Mouse (Mus musculus): ENCODE data around the gene Brd3. TPM values are rescaled to one million over a fixed set of nuclear protein-coding genes. Genes with fewer than 3 reads are reported as not detected.

The Brd3 gene
- polyA plus RNA-seq, 1 experiment from 2014 or later, result 91.2 TPM

DNA sequence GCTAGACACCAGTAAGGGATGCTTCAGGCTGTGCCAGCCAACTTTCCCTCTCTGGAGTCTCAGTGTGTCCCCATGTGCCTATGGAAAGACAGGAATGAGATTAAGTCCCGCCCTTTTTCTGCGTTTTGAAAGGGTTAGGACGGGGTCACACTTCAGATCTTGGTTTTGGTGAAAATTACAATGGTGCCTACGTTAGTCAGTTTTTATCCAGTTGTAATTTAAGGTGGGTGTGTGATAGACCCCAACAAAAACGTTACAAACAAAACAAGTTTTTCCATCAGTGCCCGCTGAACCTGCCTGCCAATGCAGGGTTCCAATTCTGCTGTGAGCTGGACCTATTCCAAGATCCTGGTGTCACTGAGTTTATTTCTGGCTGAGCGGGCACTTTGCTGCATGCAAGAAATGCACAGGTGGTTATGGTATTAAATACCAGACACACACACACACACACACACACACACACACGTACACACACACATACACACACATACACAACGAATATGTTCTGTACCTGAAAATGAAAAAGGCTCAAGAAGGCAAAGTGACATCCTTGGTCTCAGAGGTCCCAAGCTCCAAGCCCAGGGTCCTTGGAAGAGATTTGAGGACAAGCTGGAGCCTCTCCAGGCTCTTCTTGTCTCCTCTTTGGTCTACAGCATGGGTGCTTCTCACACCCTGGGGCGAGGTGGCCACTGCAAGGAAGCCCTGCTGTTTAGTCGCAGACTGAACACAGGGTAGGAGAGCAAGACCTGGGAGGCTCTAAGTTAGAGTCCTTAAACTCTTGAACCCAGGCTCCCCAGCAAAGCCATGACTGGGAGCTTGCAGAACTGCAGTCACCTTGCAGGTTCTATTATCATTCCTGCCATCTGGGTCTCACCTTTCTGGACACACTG is 30.9 kb downstream of the Brd3 start:
- Histone ChIP-seq H3K27ac (peak overlapping the region; percentile 92), H3K27me3 (replicated peaks) (no peaks in the 10 kb centered on the region), H3K36me3 (peaks cover 4% of the 10 kb centered on the region), H3K4me3 (replicated peaks) (peak overlapping the region; percentile 99), H3K9me3 (no peaks in the 10 kb centered on the region), H3K9ac (peak overlapping the region; percentile 51), H3K4me1 (replicated peaks) (peaks cover 30% of the 10 kb centered on the region), H3K4me2 (replicated peaks) (peak overlapping the region; percentile 67)
- ATAC-seq, result no peak
- 24% methylated on average over 11 of the region's 11 CpGs for WGBS

DNA sequence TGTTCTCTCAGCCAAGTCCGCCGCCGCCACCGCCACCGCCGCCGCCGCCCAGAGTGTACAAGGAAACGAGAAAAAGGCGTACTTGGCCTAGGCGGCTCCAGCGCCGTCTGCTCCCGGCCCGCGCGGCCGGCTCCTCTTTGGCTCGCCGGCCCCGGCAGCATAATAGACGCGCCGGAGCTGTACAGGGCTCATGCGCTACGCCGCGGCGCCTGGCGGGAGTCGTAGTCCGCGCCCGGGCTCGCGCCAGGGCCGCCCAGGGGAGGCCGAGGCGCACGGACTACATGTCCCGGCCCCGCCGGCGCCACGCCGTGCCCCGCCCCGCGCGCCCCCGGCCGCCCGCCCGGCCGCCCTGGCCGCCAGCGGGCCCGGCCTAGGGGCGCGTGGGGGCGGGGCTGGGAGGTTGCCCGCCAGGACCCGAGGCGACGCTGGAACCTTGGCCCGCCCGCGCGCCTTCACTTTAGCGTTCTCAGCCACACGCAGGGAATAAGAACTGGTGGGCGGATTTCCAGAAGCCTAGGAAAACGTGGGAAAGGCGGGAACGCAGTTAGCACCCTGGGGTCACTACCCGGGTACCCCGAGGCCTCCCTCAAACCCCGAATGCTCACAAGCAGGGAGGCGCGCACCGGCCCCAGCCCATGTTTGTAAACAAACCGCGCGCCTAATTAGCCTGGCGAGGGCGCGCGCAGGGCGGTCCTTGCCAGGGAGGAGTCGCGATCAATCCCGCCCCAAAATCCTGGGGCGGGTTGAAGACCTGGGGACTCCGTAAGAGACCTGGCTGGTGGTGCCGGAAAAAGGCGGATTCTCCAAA is 31.8 kb downstream of the Brd3 start:
- Histone ChIP-seq H3K4me3 (replicated peaks) (peak overlapping the region; percentile 99), H3K9ac (peak overlapping the region; percentile 99), H3K4me1 (replicated peaks) (peaks cover 39% of the 10 kb centered on the region), H3K4me2 (replicated peaks) (peak overlapping the region; percentile 75), H3K27ac (peak overlapping the region; percentile 96), H3K9me3 (no peaks in the 10 kb centered on the region), H3K27me3 (replicated peaks) (no peaks in the 10 kb centered on the region), H3K36me3 (peaks cover 4% of the 10 kb centered on the region)
- ATAC-seq, result peak; percentile 98
- WGBS, result under 1% methylated on average over 96 of the region's 96 CpGs

DNA sequence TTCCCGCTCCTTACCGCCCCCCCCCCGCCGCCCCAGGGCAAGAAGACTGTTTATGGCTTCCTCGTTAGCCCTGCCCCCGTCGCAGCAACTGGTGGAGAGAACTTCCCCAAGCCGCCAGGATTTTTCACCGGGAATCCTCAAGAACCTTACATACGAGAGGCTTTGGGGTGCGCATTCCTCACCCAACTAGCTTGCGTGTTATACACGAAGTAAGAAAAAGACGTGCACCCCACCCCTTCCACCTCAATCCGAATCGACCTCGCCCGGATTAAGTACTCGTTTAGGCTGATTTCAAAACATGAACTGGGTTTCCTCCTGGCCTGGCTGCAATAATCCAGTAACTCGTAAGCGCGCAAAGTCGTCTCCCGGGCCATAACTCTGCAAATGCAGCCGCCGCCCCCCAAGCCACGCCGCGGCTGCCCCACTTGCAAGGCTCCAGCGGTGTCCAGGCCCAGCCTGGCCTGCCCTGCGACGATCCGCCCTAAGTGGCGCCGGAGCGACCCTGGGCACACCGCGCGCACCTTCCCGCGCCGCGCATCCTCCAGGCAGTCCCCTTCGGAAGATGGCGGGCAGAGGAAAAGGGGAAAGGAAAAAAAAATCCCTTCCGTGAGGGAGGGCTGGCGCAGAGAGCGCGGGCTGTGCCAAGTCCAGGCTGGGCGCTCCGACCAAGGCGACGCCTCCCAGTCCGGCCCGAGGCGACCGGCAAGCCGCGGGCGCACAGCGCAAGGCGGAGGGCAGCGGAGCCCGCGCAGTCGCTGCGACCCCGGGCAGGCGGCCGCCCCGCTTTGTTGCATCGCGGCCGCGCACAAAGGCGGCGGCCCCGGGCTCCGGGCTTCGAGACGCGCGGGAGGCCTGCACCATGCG is 32.6 kb downstream of the Brd3 start:
- peak overlapping the region; percentile 99 for H3K4me3 ChIP-seq (replicated peaks)
- peak; percentile 44 for ATAC-seq
- peak overlapping the region; percentile 99 for H3K9ac ChIP-seq
- H3K36me3 ChIP-seq, result peaks cover 4% of the 10 kb centered on the region
- peak overlapping the region; percentile 96 for H3K27ac ChIP-seq
- under 1% methylated on average over 82 of the region's 84 CpGs for WGBS
- no peaks in the 10 kb centered on the region for H3K27me3 ChIP-seq (replicated peaks)
- H3K4me1 ChIP-seq (replicated peaks), result peaks cover 47% of the 10 kb centered on the region
- peak overlapping the region; percentile 75 for H3K4me2 ChIP-seq (replicated peaks)
- no peaks in the 10 kb centered on the region for H3K9me3 ChIP-seq

DNA sequence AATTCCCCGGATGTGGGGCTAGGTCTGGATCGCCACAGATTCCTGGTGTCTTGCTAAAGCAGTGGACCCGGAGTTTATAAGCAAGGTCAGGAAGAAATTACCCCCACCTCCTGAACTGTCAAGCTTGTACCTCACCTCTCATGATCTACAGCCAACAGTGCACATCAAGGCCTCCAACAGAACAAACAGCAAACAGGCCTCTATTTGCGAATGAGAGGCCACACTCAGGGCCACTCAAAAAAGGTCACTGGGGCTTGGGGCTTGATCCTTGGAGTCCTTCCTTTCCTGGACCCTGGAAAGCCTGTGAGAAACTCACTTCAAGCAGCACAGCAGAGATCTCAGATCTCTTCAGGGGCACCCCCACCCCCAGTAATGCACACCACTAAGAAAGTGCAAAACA is 33.6 kb downstream of the Brd3 start:
- WGBS, result 7% methylated on average over 4 of the region's 4 CpGs
- no peaks in the 10 kb centered on the region for H3K9me3 ChIP-seq
- H3K27me3 ChIP-seq (replicated peaks), result no peaks in the 10 kb centered on the region
- no peak for ATAC-seq
- H3K36me3 ChIP-seq, result peaks cover 4% of the 10 kb centered on the region
- H3K4me3 ChIP-seq (replicated peaks), result peak overlapping the region; percentile 99
- H3K9ac ChIP-seq, result peak overlapping the region; percentile 99
- peak overlapping the region; percentile 96; the same call in 1 of the 2 replicates for H3K27ac ChIP-seq
- peak overlapping the region; percentile 75 for H3K4me2 ChIP-seq (replicated peaks)
- peaks cover 56% of the 10 kb centered on the region for H3K4me1 ChIP-seq (replicated peaks)

DNA sequence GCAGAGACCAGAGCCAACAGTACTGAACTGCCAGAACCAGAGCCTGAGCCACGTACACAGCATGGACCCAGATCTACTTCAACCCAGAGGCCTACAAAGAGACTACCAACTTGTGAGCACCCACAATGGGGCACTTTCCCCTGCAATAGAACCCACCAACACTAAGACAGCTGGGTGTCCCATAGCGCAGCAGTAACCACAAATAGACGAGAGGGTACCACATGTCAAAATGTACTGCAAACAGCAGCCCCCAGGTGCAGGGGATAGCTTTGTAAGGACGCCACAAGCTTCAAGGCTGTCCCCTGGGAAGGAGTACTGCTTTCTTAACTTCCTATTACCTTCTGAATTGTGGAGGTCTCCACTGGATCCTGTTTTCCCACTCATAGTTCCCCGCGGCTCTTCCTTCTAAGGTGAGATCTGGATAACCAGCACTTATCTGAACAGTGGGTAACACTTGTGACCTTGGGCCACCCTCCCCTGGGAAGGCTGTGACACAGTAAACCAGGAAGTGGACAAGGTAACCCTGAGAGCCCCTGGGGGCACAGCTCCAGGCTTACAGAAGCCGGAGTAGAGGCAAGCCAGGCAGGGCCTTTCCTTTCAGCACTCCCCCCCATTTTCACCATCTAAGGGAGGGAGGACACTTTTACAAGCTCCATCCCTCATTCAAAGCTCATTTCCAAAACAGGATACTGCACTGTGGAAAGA is 34.2 kb downstream of the Brd3 start:
- 57% methylated on average over 7 of the region's 7 CpGs for WGBS
- Histone ChIP-seq H3K27ac (peak overlapping the region; percentile 29; the same call in 1 of the 2 replicates), H3K4me1 (replicated peaks) (peaks cover 61% of the 10 kb centered on the region), H3K9me3 (no peaks in the 10 kb centered on the region), H3K36me3 (peaks cover 4% of the 10 kb centered on the region), H3K27me3 (replicated peaks) (no peaks in the 10 kb centered on the region), H3K4me3 (replicated peaks) (peak overlapping the region; percentile 99), H3K9ac (peak overlapping the region; percentile 36; the same call in 1 of the 2 replicates), H3K4me2 (replicated peaks) (peak overlapping the region; percentile 75)
- ATAC-seq, result no peak

DNA sequence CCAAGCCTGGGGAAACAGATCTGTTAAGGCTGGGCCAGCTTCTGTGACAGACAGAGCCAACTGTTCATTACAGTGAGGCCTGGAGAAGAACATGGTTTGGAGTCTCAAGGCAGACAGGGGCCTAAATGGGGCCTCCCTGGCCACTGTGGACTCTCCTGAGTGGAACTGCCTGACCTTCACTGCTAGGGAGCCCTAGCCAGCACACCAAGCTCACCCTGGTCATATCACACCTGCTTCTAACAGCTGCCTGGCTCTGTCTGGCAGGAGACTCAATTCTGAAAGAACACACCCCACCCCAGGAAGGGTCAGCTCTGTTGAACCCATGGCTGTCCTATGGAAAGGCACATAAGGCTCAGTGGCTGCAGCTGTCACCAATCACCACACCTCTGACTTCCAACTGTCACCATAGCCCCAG is 36.3 kb downstream of the Brd3 start:
- no peak for ATAC-seq
- H3K4me1 ChIP-seq (replicated peaks), result peaks cover 65% of the 10 kb centered on the region
- H3K4me2 ChIP-seq (replicated peaks), result 0 out of 2 replicates have a peak overlapping the region, but pooled peaks have one; percentile 32
- peaks cover 4% of the 10 kb centered on the region for H3K36me3 ChIP-seq
- H3K9me3 ChIP-seq, result no peaks in the 10 kb centered on the region
- no peak overlapping the region for H3K27ac ChIP-seq
- H3K27me3 ChIP-seq (replicated peaks), result no peaks in the 10 kb centered on the region
- H3K4me3 ChIP-seq (replicated peaks), result no peak overlapping the region
- no peak overlapping the region for H3K9ac ChIP-seq

DNA sequence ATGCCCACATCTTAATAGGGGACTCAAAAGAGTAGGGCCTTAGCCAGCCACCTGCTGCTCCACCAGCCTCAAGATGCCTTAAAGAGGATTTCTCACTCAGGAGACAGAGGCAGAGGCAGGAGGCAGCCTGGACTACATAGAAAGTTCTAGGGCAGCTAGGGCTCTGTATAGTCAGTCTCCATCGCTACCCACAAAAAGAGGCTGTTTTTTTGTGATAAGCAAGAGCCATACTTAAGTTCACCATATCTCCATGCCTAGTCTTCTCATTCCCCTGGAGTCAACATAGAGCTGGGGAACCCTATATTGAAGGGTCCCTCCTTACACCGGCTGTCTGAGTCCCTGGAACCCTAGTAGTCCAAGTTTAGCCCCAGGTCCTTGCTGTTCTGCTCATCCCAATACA is 36.9 kb downstream of the Brd3 start:
- WGBS, result 91% methylated on average over 2 of the region's 2 CpGs
- H3K9ac ChIP-seq, result 0 out of 2 replicates have a peak overlapping the region, but pooled peaks have one; percentile 8
- ATAC-seq, result no peak
- H3K27me3 ChIP-seq (replicated peaks), result no peaks in the 10 kb centered on the region
- H3K4me1 ChIP-seq (replicated peaks), result peaks cover 65% of the 10 kb centered on the region
- H3K36me3 ChIP-seq, result peaks cover 4% of the 10 kb centered on the region
- H3K27ac ChIP-seq, result 0 out of 2 replicates have a peak overlapping the region, but pooled peaks have one; percentile 57
- no peaks in the 10 kb centered on the region for H3K9me3 ChIP-seq
- H3K4me3 ChIP-seq (replicated peaks), result no peak overlapping the region
- peak overlapping the region; percentile 32; the same call in 1 of the 2 replicates for H3K4me2 ChIP-seq (replicated peaks)

DNA sequence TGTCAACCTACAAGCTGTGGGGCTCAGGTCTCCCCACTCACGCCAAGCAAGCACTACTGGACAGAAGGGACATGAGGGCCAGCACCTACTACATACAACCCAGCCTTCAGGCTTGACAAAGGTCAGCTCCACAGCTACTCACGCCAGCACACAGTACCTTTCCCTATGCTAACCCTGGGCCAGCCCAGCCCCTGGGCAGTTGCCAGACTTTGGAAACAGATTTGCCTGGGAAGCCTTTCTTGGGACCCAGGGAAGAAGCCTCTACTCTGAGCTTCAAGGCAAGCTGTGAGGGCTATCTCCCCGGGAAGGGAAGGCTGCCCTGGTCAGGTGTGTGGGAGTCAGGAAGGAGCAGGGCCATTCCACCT is 37.5 kb downstream of the Brd3 start:
- no peak for ATAC-seq
- H3K4me1 ChIP-seq (replicated peaks), result peaks cover 65% of the 10 kb centered on the region

DNA sequence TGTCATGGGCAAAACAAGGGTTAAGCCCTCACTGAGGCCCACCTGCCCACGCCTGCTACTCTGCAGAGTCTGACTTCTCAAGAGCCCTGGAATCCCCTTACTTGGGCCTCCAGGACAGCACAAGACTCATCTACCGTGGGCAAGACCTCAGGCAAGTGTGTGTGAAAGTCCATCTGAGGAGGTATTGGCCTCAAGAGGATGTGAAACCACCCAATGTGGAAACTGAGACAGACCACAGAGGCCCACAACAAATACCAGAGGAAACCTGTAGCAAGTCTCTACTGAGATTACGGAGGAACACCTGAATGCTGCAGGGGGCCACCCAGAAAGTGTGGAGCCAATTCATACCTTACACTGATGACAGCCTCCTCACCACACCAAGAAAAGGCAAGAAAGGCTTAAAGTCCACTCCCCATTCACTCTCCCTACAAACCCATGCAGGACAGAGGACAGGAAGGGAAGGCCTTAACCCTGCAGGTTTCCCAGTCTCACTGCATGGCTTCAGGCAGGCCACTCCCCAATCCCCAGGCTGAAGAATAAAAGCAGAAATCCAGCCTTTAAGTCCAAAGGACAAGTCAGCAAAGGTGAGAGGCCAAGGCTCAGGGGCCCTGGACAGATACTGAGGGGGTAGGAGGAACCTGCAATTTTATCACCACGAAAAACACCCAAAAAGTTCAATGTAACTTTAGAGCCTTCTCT is 38.0 kb downstream of the Brd3 start:
- Histone ChIP-seq H3K27me3 (replicated peaks) (no peaks in the 10 kb centered on the region), H3K36me3 (peaks cover 5% of the 10 kb centered on the region), H3K4me2 (replicated peaks) (peak overlapping the region; percentile 32), H3K9ac (peak overlapping the region; percentile 2; the same call in 1 of the 2 replicates), H3K27ac (peak overlapping the region; percentile 57), H3K4me3 (replicated peaks) (no peak overlapping the region), H3K4me1 (replicated peaks) (peaks cover 65% of the 10 kb centered on the region), H3K9me3 (no peaks in the 10 kb centered on the region)
- peak; percentile 45; the same call in 1 of the 2 replicates for ATAC-seq
- 53% methylated on average over 4 of the region's 4 CpGs for WGBS

More for the DNA sequence above, 37.5 kb downstream of the Brd3 start:
- H3K27me3 ChIP-seq (replicated peaks), result no peaks in the 10 kb centered on the region
- H3K9me3 ChIP-seq, result no peaks in the 10 kb centered on the region
- WGBS, result 52% methylated on average over 3 of the region's 3 CpGs
- 0 out of 2 replicates have a peak overlapping the region, but pooled peaks have one; percentile 8 for H3K9ac ChIP-seq
- peaks cover 4% of the 10 kb centered on the region for H3K36me3 ChIP-seq
- peak overlapping the region; percentile 57; the same call in 1 of the 2 replicates for H3K27ac ChIP-seq
- H3K4me2 ChIP-seq (replicated peaks), result peak overlapping the region; percentile 32; the same call in 1 of the 2 replicates
- H3K4me3 ChIP-seq (replicated peaks), result no peak overlapping the region

DNA sequence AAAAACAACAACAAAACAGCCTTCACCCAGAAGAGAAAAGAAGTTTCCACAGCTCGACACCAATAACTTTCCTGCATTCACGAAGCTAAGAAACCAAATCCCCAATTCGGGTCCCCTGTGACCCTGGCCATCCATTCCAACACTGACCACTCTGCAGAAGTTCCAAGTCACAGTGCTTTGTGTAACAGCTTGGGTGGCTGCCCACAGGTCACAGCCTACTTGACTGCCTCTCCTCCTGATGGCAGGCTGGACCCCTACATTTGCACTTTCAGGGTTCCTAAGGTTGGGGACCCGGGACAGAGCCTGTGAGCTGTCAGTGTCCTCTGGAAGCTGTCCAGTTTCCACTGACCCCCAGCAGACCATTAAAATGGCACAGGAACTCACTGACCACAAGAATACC is 44.6 kb downstream of the Brd3 start:
- Histone ChIP-seq H3K4me1 (replicated peaks) (peaks cover 8% of the 10 kb centered on the region; the same call in 1 of the 2 replicates), H3K9me3 (no peaks in the 10 kb centered on the region), H3K27ac (no peak overlapping the region), H3K27me3 (replicated peaks) (no peaks in the 10 kb centered on the region), H3K4me3 (replicated peaks) (no peak overlapping the region), H3K4me2 (replicated peaks) (no peak overlapping the region), H3K36me3 (peaks cover 52% of the 10 kb centered on the region), H3K9ac (no peak overlapping the region)
- 89% methylated on average over 4 of the region's 4 CpGs for WGBS
- ATAC-seq, result no peak
